Mouse (Mus musculus): ENCODE measurements around the gene Kcnd1. TPM values are rescaled to one million over a fixed set of nuclear protein-coding genes. Genes with fewer than 3 reads are reported as not detected.

The Kcnd1 gene
- polyA plus RNA-seq, 1 experiment from 2014 or later = 0.42 TPM

DNA sequence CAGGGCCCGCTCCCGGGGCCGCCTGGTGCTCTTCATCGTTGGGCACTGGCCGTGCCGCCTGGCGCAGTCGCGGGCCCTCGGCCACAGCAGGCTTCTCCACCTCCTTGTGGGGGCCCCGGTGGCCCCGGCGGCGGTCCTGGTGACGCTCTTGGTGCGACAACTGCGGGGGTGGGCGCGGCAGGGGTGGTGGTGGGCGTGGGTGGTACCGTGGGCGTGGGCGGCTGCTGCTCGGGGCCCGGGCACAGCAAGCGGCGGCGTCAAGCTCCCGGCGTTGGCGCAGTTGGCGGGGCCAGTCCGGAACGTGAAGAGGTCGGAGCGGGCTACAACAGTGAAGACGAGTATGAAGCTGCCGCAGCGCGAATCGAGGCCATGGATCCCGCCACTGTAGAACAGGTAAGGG is 20.2 kb downstream of the Kcnd1 start:
- no peaks in the 10 kb centered on the region for H3K36me3 ChIP-seq (ENCODE audit: control insufficient read depth, insufficient read depth, low read length)
- H3K4me1 ChIP-seq (replicated peaks; ENCODE audit: control insufficient read depth, insufficient read depth) = no peaks in the 10 kb centered on the region
- no peak for ATAC-seq (ENCODE audit: low FRiP score, low TSS enrichment)
- peak overlapping the region; percentile 64 for H3K4me2 ChIP-seq (replicated peaks; ENCODE audit: low read depth)
- 18% methylated on average over 32 of the region's 42 CpGs for WGBS
- no peaks in the 10 kb centered on the region for H3K27me3 ChIP-seq (ENCODE audit: control insufficient read depth, insufficient read depth, low read length)
- peak overlapping the region; percentile 79 for H3K9ac ChIP-seq (ENCODE audit: low read length)
- peak overlapping the region; percentile 93 for H3K27ac ChIP-seq (replicated peaks)
- no peak for TF ChIP-seq EP300 (optimal IDR thresholded peaks at IDR 0.05)
- TF ChIP-seq CTCF (IDR thresholded peaks at IDR 0.05; ENCODE audit: low read depth) = no peak
- no peaks in the 10 kb centered on the region for H3K9me3 ChIP-seq (ENCODE audit: control insufficient read depth, low read length)
- H3K4me3 ChIP-seq (ENCODE audit: low read depth, low read length) = peak overlapping the region; percentile 63
- peak; percentile 41 for DNase-seq (ENCODE audit: low spot score)

DNA sequence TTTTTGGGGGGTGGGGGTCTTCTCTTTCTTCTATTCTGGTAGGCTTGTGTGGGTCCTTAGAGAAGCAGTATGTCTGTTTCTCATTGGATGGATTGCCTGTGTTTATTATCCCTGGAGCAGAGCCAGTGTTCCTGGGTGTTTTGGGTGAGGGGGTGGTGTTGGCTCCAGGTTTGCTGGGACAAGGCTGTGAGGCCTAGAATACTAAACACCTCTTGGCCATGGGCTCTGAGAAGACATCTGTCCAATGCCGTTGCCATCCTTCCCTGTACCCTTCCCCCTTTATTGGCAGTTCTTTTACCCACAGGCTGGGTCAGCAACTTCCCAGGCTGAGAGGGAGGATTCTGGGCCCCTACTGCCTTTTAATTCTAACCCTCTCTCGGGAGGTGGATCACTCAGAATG is 25.8 kb downstream of the Kcnd1 start:
- DNase-seq (ENCODE audit: low spot score) (no peak), ATAC-seq (ENCODE audit: low FRiP score, low TSS enrichment) (no peak)
- TF ChIP-seq EP300 (optimal IDR thresholded peaks at IDR 0.05) = no peak
- no peak for TF ChIP-seq CTCF (IDR thresholded peaks at IDR 0.05; ENCODE audit: low read depth)
- WGBS = 63% methylated on average over 2 of the region's 2 CpGs
- Histone ChIP-seq H3K4me2 (replicated peaks; ENCODE audit: low read depth) (no peak overlapping the region), H3K27me3 (ENCODE audit: control insufficient read depth, insufficient read depth, low read length) (no peaks in the 10 kb centered on the region), H3K27ac (replicated peaks) (no peak overlapping the region), H3K4me1 (replicated peaks; ENCODE audit: control insufficient read depth, insufficient read depth) (no peaks in the 10 kb centered on the region), H3K9ac (ENCODE audit: low read length) (no peak overlapping the region), H3K4me3 (ENCODE audit: low read depth, low read length) (no peak overlapping the region), H3K9me3 (ENCODE audit: control insufficient read depth, low read length) (no peaks in the 10 kb centered on the region), H3K36me3 (ENCODE audit: control insufficient read depth, insufficient read depth, low read length) (no peaks in the 10 kb centered on the region)

GRCm38 (mm10) chrX:7854578-7854977 is 32.5 kb downstream of the Kcnd1 start:
- ATAC-seq (ENCODE audit: low FRiP score, low TSS enrichment) (no peak), DNase-seq (ENCODE audit: low spot score) (peak; percentile 48)
- no peak overlapping the region for H3K27ac ChIP-seq (replicated peaks)
- WGBS = 44% methylated on average over 2 of the region's 2 CpGs
- H3K4me1 ChIP-seq (replicated peaks; ENCODE audit: control insufficient read depth, insufficient read depth) = no peaks in the 10 kb centered on the region
- TF ChIP-seq CTCF (IDR thresholded peaks at IDR 0.05; ENCODE audit: low read depth) = peak; percentile 71
- no peak for TF ChIP-seq EP300 (optimal IDR thresholded peaks at IDR 0.05)
- no peaks in the 10 kb centered on the region for H3K36me3 ChIP-seq (ENCODE audit: control insufficient read depth, insufficient read depth, low read length)
- H3K9ac ChIP-seq (ENCODE audit: low read length) = no peak overlapping the region
- H3K4me2 ChIP-seq (replicated peaks; ENCODE audit: low read depth) = no peak overlapping the region
- H3K27me3 ChIP-seq (ENCODE audit: control insufficient read depth, insufficient read depth, low read length) = no peaks in the 10 kb centered on the region
- no peak overlapping the region for H3K4me3 ChIP-seq (ENCODE audit: low read depth, low read length)
- H3K9me3 ChIP-seq (ENCODE audit: control insufficient read depth, low read length) = no peaks in the 10 kb centered on the region

GRCm38 (mm10) chrX:7859191-7859753 is 37.2 kb downstream of the Kcnd1 start:
- Histone ChIP-seq H3K4me3 (ENCODE audit: low read depth, low read length) (no peak overlapping the region), H3K9me3 (ENCODE audit: control insufficient read depth, low read length) (no peaks in the 10 kb centered on the region), H3K27me3 (ENCODE audit: control insufficient read depth, insufficient read depth, low read length) (no peaks in the 10 kb centered on the region), H3K9ac (ENCODE audit: low read length) (no peak overlapping the region), H3K27ac (replicated peaks) (no peak overlapping the region), H3K36me3 (ENCODE audit: control insufficient read depth, insufficient read depth, low read length) (no peaks in the 10 kb centered on the region), H3K4me1 (replicated peaks; ENCODE audit: control insufficient read depth, insufficient read depth) (no peaks in the 10 kb centered on the region), H3K4me2 (replicated peaks; ENCODE audit: low read depth) (no peak overlapping the region)
- no peak for TF ChIP-seq CTCF (IDR thresholded peaks at IDR 0.05; ENCODE audit: low read depth)
- ATAC-seq (ENCODE audit: low FRiP score, low TSS enrichment) = no peak
- 73% methylated on average over 3 of the region's 3 CpGs for WGBS
- DNase-seq (ENCODE audit: low spot score) = no peak

- Histone ChIP-seq H3K9ac (ENCODE audit: low read length) (no peak overlapping the region), H3K4me3 (ENCODE audit: low read depth, low read length) (no peak overlapping the region), H3K36me3 (ENCODE audit: control insufficient read depth, insufficient read depth, low read length) (no peaks in the 10 kb centered on the region), H3K4me2 (replicated peaks; ENCODE audit: low read depth) (no peak overlapping the region), H3K9me3 (ENCODE audit: control insufficient read depth, low read length) (no peaks in the 10 kb centered on the region), H3K4me1 (replicated peaks; ENCODE audit: control insufficient read depth, insufficient read depth) (no peaks in the 10 kb centered on the region), H3K27ac (replicated peaks) (no peak overlapping the region), H3K27me3 (ENCODE audit: control insufficient read depth, insufficient read depth, low read length) (no peaks in the 10 kb centered on the region)
- TF ChIP-seq EP300 (optimal IDR thresholded peaks at IDR 0.05) = no peak
- no peak for TF ChIP-seq CTCF (IDR thresholded peaks at IDR 0.05; ENCODE audit: low read depth)
- ATAC-seq (ENCODE audit: low FRiP score, low TSS enrichment) (no peak), DNase-seq (ENCODE audit: low spot score) (no peak)
- WGBS = 79% methylated on average over 1 of the region's 1 CpGs
Observed at GRCm38 (mm10) chrX:7863181-7863580, 41.1 kb downstream of the Kcnd1 start.

GRCm38 (mm10) chrX:7864551-7864950 is 42.5 kb downstream of the Kcnd1 start:
- no peaks in the 10 kb centered on the region for H3K9me3 ChIP-seq (ENCODE audit: control insufficient read depth, low read length)
- no peak overlapping the region for H3K4me3 ChIP-seq (ENCODE audit: low read depth, low read length)
- H3K36me3 ChIP-seq (ENCODE audit: control insufficient read depth, insufficient read depth, low read length) = no peaks in the 10 kb centered on the region
- 77% methylated on average over 3 of the region's 3 CpGs for WGBS
- H3K27me3 ChIP-seq (ENCODE audit: control insufficient read depth, insufficient read depth, low read length) = no peaks in the 10 kb centered on the region
- H3K4me2 ChIP-seq (replicated peaks; ENCODE audit: low read depth) = no peak overlapping the region
- H3K9ac ChIP-seq (ENCODE audit: low read length) = no peak overlapping the region
- TF ChIP-seq CTCF (IDR thresholded peaks at IDR 0.05; ENCODE audit: low read depth) (no peak), EP300 (optimal IDR thresholded peaks at IDR 0.05) (no peak)
- no peak for DNase-seq (ENCODE audit: low spot score)
- ATAC-seq (ENCODE audit: low FRiP score, low TSS enrichment) = no peak
- no peaks in the 10 kb centered on the region for H3K4me1 ChIP-seq (replicated peaks; ENCODE audit: control insufficient read depth, insufficient read depth)
- H3K27ac ChIP-seq (replicated peaks) = no peak overlapping the region
